Mouse (Mus musculus) adrenal gland, adult 2 months (tissue): ENCODE results near the gene Dusp11. TPM values are rescaled to one million over a fixed set of nuclear protein-coding genes. Genes with fewer than 3 reads are reported as not detected.
A peak's percentile ranks its signal among the peaks of the same experiment; 100 is the strongest.
"Not testable (repeated sequence)": the region's sequence is repeated elsewhere in the genome, so short reads cannot be mapped to it uniquely, and the experiment has no call there.

Source experiments
- DNase-seq: peaks from one replicate; pipeline ENCODE4 v3.0.0; 2021
- polyA plus RNA-seq: library from polyadenylated mRNA; depleted of rRNA; stranded (reverse); fragments of >200 nt; gene quantifications from 2 replicates; pipeline ENCODE4 v1.2.3, GENCODE M21; 2012
- total RNA-seq, 2 experiments: library from RNA; stranded (reverse); gene quantifications; 2 replicates each; pipeline ENCODE4 v1.2.3; 2021

The Dusp11 gene
- total and polyA plus RNA-seq, 3 experiments, result 82.3 to 174 (median 104) TPM

- peak; percentile 95 for DNase-seq
Measured at GRCm38 (mm10) chr6:85936508-85937465, 24.7 kb downstream of the Dusp11 start.

- no peak for DNase-seq
Measured at GRCm38 (mm10) chr6:85935646-85936045, 25.8 kb downstream of the Dusp11 start.

GRCm38 (mm10) chr6:85934047-85934446 lies 27.4 kb downstream of the Dusp11 start:
- no peak for DNase-seq

- no peak for DNase-seq
Measured at GRCm38 (mm10) chr6:85929312-85929711, 32.2 kb downstream of the Dusp11 start.

- no peak for DNase-seq
Measured at GRCm38 (mm10) chr6:85927476-85928464, 33.7 kb downstream of the Dusp11 start.

- DNase-seq, result peak; percentile 45
Measured at GRCm38 (mm10) chr6:85926709-85927108, 34.8 kb downstream of the Dusp11 start.

- DNase-seq, result no peak
Measured at GRCm38 (mm10) chr6:85923643-85924042, 37.8 kb downstream of the Dusp11 start.

- DNase-seq, result no peak
Measured at GRCm38 (mm10) chr6:85919401-85919800, 42.1 kb downstream of the Dusp11 start.

- DNase-seq, result not testable (repeated sequence)
Measured at GRCm38 (mm10) chr6:85918341-85918740, 43.1 kb downstream of the Dusp11 start.

- no peak for DNase-seq
Measured at GRCm38 (mm10) chr6:85916596-85916995, 44.9 kb downstream of the Dusp11 start.

GRCm38 (mm10) chr6:85915539-85916513 lies 45.6 kb downstream of the Dusp11 start, which contains the start of gene Nat8f1:
TSS of gene Nat8f1 (minus strand) at chr6:85915687.
- peak; percentile 94 for DNase-seq

GRCm38 (mm10) chr6:85915141-85915538 lies 46.3 kb downstream of the Dusp11 start:
- DNase-seq, result no peak

GRCm38 (mm10) chr6:85911587-85911986 lies 49.9 kb downstream of the Dusp11 start, which contains the start of gene Tprkb:
TSS of gene Tprkb (plus strand) at chr6:85911865.
- DNase-seq, result no peak

- no peak for DNase-seq
Measured at GRCm38 (mm10) chr6:85909704-85910103, 51.8 kb downstream of the Dusp11 start.

GRCm38 (mm10) chr6:85908341-85908740 lies 53.1 kb downstream of the Dusp11 start:
- no peak for DNase-seq

- peak; percentile 89 for DNase-seq
Measured at GRCm38 (mm10) chr6:85906911-85907351, 54.5 kb downstream of the Dusp11 start.

GRCm38 (mm10) chr6:85904642-85905061 lies 56.8 kb downstream of the Dusp11 start, which contains the start of gene Nat8f4:
TSS of gene Nat8f4 (minus strand) at chr6:85904884.
- peak; percentile 90 for DNase-seq

- DNase-seq, result no peak
Measured at GRCm38 (mm10) chr6:85902303-85902702, 59.2 kb downstream of the Dusp11 start.

- DNase-seq, result peak; percentile 61
Measured at GRCm38 (mm10) chr6:85898596-85899475, 62.6 kb downstream of the Dusp11 start.
